Mouse (Mus musculus) heart, embryonic 10.5 days (tissue): ENCODE measurements around the gene Zfp473. TPM values are rescaled to one million over a fixed set of nuclear protein-coding genes. Genes with fewer than 3 reads are reported as not detected.
"Not testable (repeated sequence)": the region's sequence is repeated elsewhere in the genome, so short reads cannot be mapped to it uniquely, and the experiment has no call there.

Source experiments
- DNase-seq: peaks from one replicate; pipeline ENCODE4 v3.0.0-alpha.2; 2017; ENCODE audit warnings: low spot score
- H3K27ac ChIP-seq: fragments of 300-500 bp; sonication (generic); 2 replicates; pipeline ENCODE4 v1.5.1; 2016; ENCODE audit warnings: mild to moderate bottlenecking
- H3K27me3 ChIP-seq: fragments of 300-500 bp; sonication (generic); 2 replicates; pipeline ENCODE4 v1.6.1; 2016; ENCODE audit warnings: mild to moderate bottlenecking; ENCODE audit not compliant: poor library complexity, insufficient read depth, severe bottlenecking
- H3K36me3 ChIP-seq: fragments of 300-500 bp; sonication (generic); 2 replicates; pipeline ENCODE4 v1.6.1; 2016; ENCODE audit warnings: mild to moderate bottlenecking, moderate library complexity
- H3K4me1 ChIP-seq: fragments of 300-500 bp; sonication (generic); 2 replicates; pipeline ENCODE4 v1.6.1; 2016; ENCODE audit warnings: mild to moderate bottlenecking
- H3K4me3 ChIP-seq: fragments of 300-500 bp; sonication (generic); 2 replicates; pipeline ENCODE4 v1.5.1; 2016; ENCODE audit warnings: mild to moderate bottlenecking, moderate library complexity
- H3K9me3 ChIP-seq: fragments of 300-500 bp; sonication (generic); 2 replicates; pipeline ENCODE4 v1.6.1; 2016; ENCODE audit warnings: mild to moderate bottlenecking, moderate library complexity
- WGBS: fragments of 180-500 bp; shearing (Covaris S2); methylation state at CpG from one replicate; pipeline ENCODE4 v1.1.7; 2016; 5-methylcytosine and 5-hydroxymethylcytosine counted together
- polyA plus RNA-seq: library from polyadenylated mRNA; unstranded; fragments of >200 nt; fragmentation: Nextera tagmentation; extraction: Ambion mirVana; gene quantifications from 2 replicates; pipeline ENCODE4 v1.2.1, GENCODE M21; 2016

Gene Zfp473
- 1.8 TPM in 2 replicates for polyA plus RNA-seq

- not testable (repeated sequence) for DNase-seq
These were observed at the start of gene Zfp473 for GRCm38 (mm10) chr7:44750950-44751349. Gene Zfp473, minus strand, starts transcription at chr7:44751050.

GRCm38 (mm10) chr7:44792781-44793180 is 41.9 kb upstream of the Zfp473 start:
- DNase-seq: peak; percentile 72
- Histone ChIP-seq H3K27me3 (no peaks in the 10 kb centered on the region), H3K9me3 (0 out of 2 replicates have a peak, but pooled peaks cover 2% of the 10 kb centered on the region), H3K4me1 (no peaks in the 10 kb centered on the region), H3K36me3 (no peaks in the 10 kb centered on the region), H3K27ac (no peak overlapping the region), H3K4me3 (no peak overlapping the region)
- 76% methylated on average over 6 of the region's 6 CpGs for WGBS

More at GRCm38 (mm10) chr7:44750950-44751349, at the start of gene Zfp473:
- not testable (repeated sequence) for H3K4me3 ChIP-seq, H3K27ac ChIP-seq, H3K27me3 ChIP-seq, H3K9me3 ChIP-seq
- WGBS: 81% methylated on average over 1 of the region's 1 CpGs
- Histone ChIP-seq H3K4me1 (peaks cover 15% of the 10 kb centered on the region), H3K36me3 (peaks cover 36% of the 10 kb centered on the region)

- no peak overlapping the region for H3K4me3 ChIP-seq
- no peaks in the 10 kb centered on the region for H3K36me3 ChIP-seq
- no peak overlapping the region for H3K27ac ChIP-seq
- peak; percentile 73 for DNase-seq
- 0 out of 2 replicates have a peak, but pooled peaks cover 2% of the 10 kb centered on the region for H3K9me3 ChIP-seq
- no peaks in the 10 kb centered on the region for H3K4me1 ChIP-seq
- WGBS: 74% methylated on average over 4 of the region's 4 CpGs
- no peaks in the 10 kb centered on the region for H3K27me3 ChIP-seq
These were observed 39.2 kb upstream of the Zfp473 start for GRCm38 (mm10) chr7:44790066-44790465.

- no peaks in the 10 kb centered on the region for H3K4me1 ChIP-seq
- no peak overlapping the region for H3K27ac ChIP-seq
- H3K27me3 ChIP-seq: no peaks in the 10 kb centered on the region
- H3K9me3 ChIP-seq: no peaks in the 10 kb centered on the region
- H3K36me3 ChIP-seq: no peaks in the 10 kb centered on the region
- DNase-seq: peak; percentile 71
- WGBS: 52% methylated on average over 3 of the region's 3 CpGs
- H3K4me3 ChIP-seq: no peak overlapping the region
These were observed 38.7 kb upstream of the Zfp473 start for GRCm38 (mm10) chr7:44789531-44789930.

- H3K27ac ChIP-seq: no peak overlapping the region
- DNase-seq: peak; percentile 60
- no peaks in the 10 kb centered on the region for H3K9me3 ChIP-seq
- no peaks in the 10 kb centered on the region for H3K4me1 ChIP-seq
- peaks cover 29% of the 10 kb centered on the region for H3K36me3 ChIP-seq
- no peaks in the 10 kb centered on the region for H3K27me3 ChIP-seq
- 82% methylated on average over 8 of the region's 8 CpGs for WGBS
- H3K4me3 ChIP-seq: no peak overlapping the region
These were observed 29.3 kb upstream of the Zfp473 start for GRCm38 (mm10) chr7:44780101-44780500.

GRCm38 (mm10) chr7:44776849-44777498 is 26.1 kb upstream of the Zfp473 start:
- no peak overlapping the region for H3K27ac ChIP-seq

GRCm38 (mm10) chr7:44772591-44773204 is 21.8 kb upstream of the Zfp473 start:
- H3K27me3 ChIP-seq: no peaks in the 10 kb centered on the region
- 66% methylated on average over 8 of the region's 8 CpGs for WGBS
- peaks cover 80% of the 10 kb centered on the region for H3K36me3 ChIP-seq
- H3K9me3 ChIP-seq: no peaks in the 10 kb centered on the region
- H3K4me3 ChIP-seq: no peak overlapping the region
- peak; percentile 87 for DNase-seq
- H3K4me1 ChIP-seq: no peaks in the 10 kb centered on the region; the same call in 1 of the 2 replicates
- H3K27ac ChIP-seq: no peak overlapping the region

More at GRCm38 (mm10) chr7:44776849-44777498, 26.1 kb upstream of the Zfp473 start:
- WGBS: 81% methylated on average over 9 of the region's 9 CpGs
- Histone ChIP-seq H3K9me3 (no peaks in the 10 kb centered on the region), H3K4me3 (no peak overlapping the region), H3K4me1 (no peaks in the 10 kb centered on the region; the same call in 1 of the 2 replicates), H3K36me3 (peaks cover 54% of the 10 kb centered on the region), H3K27me3 (no peaks in the 10 kb centered on the region)
- DNase-seq: peak; percentile 72

- Histone ChIP-seq H3K4me1 (no peaks in the 10 kb centered on the region; the same call in 1 of the 2 replicates), H3K4me3 (no peak overlapping the region), H3K36me3 (peaks cover 81% of the 10 kb centered on the region), H3K9me3 (no peaks in the 10 kb centered on the region), H3K27ac (no peak overlapping the region), H3K27me3 (no peaks in the 10 kb centered on the region)
- WGBS: 13% methylated on average over 6 of the region's 6 CpGs
- DNase-seq: peak; percentile 91
These were observed 19.3 kb upstream of the Zfp473 start for GRCm38 (mm10) chr7:44770046-44770578.

- no peaks in the 10 kb centered on the region for H3K27me3 ChIP-seq
- peak; percentile 79 for DNase-seq
- 78% methylated on average over 5 of the region's 5 CpGs for WGBS
- no peak overlapping the region for H3K27ac ChIP-seq
- peaks cover 81% of the 10 kb centered on the region for H3K36me3 ChIP-seq
- H3K4me1 ChIP-seq: no peaks in the 10 kb centered on the region; the same call in 1 of the 2 replicates
- H3K4me3 ChIP-seq: no peak overlapping the region
- no peaks in the 10 kb centered on the region for H3K9me3 ChIP-seq
These were observed 17.3 kb upstream of the Zfp473 start for GRCm38 (mm10) chr7:44768129-44768528.

- Histone ChIP-seq H3K9me3 (no peaks in the 10 kb centered on the region), H3K27me3 (no peaks in the 10 kb centered on the region), H3K4me3 (no peak overlapping the region), H3K27ac (no peak overlapping the region), H3K4me1 (no peaks in the 10 kb centered on the region), H3K36me3 (peaks cover 88% of the 10 kb centered on the region)
- no peak for DNase-seq
These were observed 9.5 kb upstream of the Zfp473 start for GRCm38 (mm10) chr7:44760366-44760765.

GRCm38 (mm10) chr7:44757164-44757563 is 6.3 kb upstream of the Zfp473 start:
- peaks cover 93% of the 10 kb centered on the region for H3K36me3 ChIP-seq

GRCm38 (mm10) chr7:44748101-44749044 is 2.5 kb downstream of the Zfp473 start, which contains the start of gene Vrk3:
Gene Vrk3, plus strand, starts transcription at chr7:44748413.
- Histone ChIP-seq H3K36me3 (peaks cover 10% of the 10 kb centered on the region), H3K9me3 (no peaks in the 10 kb centered on the region), H3K27ac (peak within 1 kb of the TSS; percentile 95), H3K4me1 (peaks cover 22% of the 10 kb centered on the region), H3K27me3 (no peaks in the 10 kb centered on the region), H3K4me3 (peak within 1 kb of the TSS; percentile 82)
- peak; percentile 99 for DNase-seq
- under 1% methylated on average over 44 of the region's 44 CpGs for WGBS

More at GRCm38 (mm10) chr7:44757164-44757563, 6.3 kb upstream of the Zfp473 start:
- no peaks in the 10 kb centered on the region for H3K9me3 ChIP-seq
- no peak overlapping the region for H3K4me3 ChIP-seq
- H3K27me3 ChIP-seq: no peaks in the 10 kb centered on the region
- H3K4me1 ChIP-seq: no peaks in the 10 kb centered on the region
- no peak for DNase-seq
- 90% methylated on average over 2 of the region's 2 CpGs for WGBS
- H3K27ac ChIP-seq: no peak overlapping the region
